Mouse (Mus musculus) CH12.LX (cell line): ENCODE results near the gene Hfm1.

Experiments
- MEF2A ChIP-seq: IDR thresholded peaks from 2 replicates; pipeline ENCODE4 v1.6.1; 2014; ENCODE audit warnings: low read depth, mild to moderate bottlenecking, inconsistent platforms, low read length, improper control_type of control experiment, borderline replicate concordance
- ZNF384 ChIP-seq: IDR thresholded peaks from 2 replicates; pipeline ENCODE4 v1.6.1; 2012; ENCODE audit warnings: low read depth, low read length, improper control_type of control experiment, inconsistent platforms

GRCm38 (mm10) chr5:106926369-106926686 is 207 bp upstream of the Hfm1 start:
- no peak for TF ChIP-seq MEF2A
- no peak for TF ChIP-seq ZNF384
